Comparison of ENCODE assay signal across 21 mouse cellular contexts in genomic region chr4:114945021-114945420, GRCm38 (mm10). TPM values are rescaled to one million over a fixed set of nuclear protein-coding genes. Genes with fewer than 3 reads are reported as not detected.
DNase-seq lines count a peak whose midpoint lies in the region; ATAC-seq lines count a peak whose summit lies in the region.
"Had no signal": no experiment of that assay in that cellular context is flagged by ENCODE, and none has a peak within 500 bp of the region (broad histone marks: within the 10 kb centered on the region; RNA-seq: fewer than 3 reads in every experiment).

No protein-coding gene starts in this region.

- H3K27me3 ChIP-seq in midbrain, embryonic 13.5 days, result peaks cover 23% of the 10 kb centered on the region
- peaks cover 6% of the 10 kb centered on the region for H3K27me3 ChIP-seq in midbrain, embryonic 15.5 days (replicated peaks)
- peaks cover 20% of the 10 kb centered on the region for H3K27me3 ChIP-seq in embryonic facial prominence, embryonic 14.5 days (replicated peaks; ENCODE audit: control insufficient read depth, insufficient read depth, low read length)

- no peak overlapping the region for H3K27ac ChIP-seq in midbrain, embryonic 13.5 days
- no peak overlapping the region for H3K27ac ChIP-seq in midbrain, embryonic 15.5 days
- no peak overlapping the region for H3K27ac ChIP-seq in embryonic facial prominence, embryonic 14.5 days (replicated peaks; ENCODE audit: low read depth, low read length)
- H3K27ac ChIP-seq: heart, embryonic 13.5 days; hindbrain, embryonic 12.5 days; limb, embryonic 12.5 days had no signal

- WGBS in midbrain, embryonic 13.5 days, result 32% methylated on average over 5 of the region's 5 CpGs
- 30% methylated on average over 5 of the region's 5 CpGs for WGBS in midbrain, embryonic 15.5 days
- WGBS in embryonic facial prominence, embryonic 14.5 days, result 27% methylated on average over 5 of the region's 5 CpGs

- H3K36me3 ChIP-seq in midbrain, embryonic 13.5 days, result no peaks in the 10 kb centered on the region
- H3K36me3 ChIP-seq in midbrain, embryonic 15.5 days (replicated peaks), result no peaks in the 10 kb centered on the region
- H3K36me3 ChIP-seq in embryonic facial prominence, embryonic 14.5 days (ENCODE audit: control insufficient read depth, insufficient read depth, low read length), result no peaks in the 10 kb centered on the region
- H3K36me3 ChIP-seq: heart, embryonic 13.5 days; hindbrain, embryonic 12.5 days; limb, embryonic 12.5 days had no signal

- H3K9me3 ChIP-seq in midbrain, embryonic 13.5 days, result no peaks in the 10 kb centered on the region
- no peaks in the 10 kb centered on the region for H3K9me3 ChIP-seq in midbrain, embryonic 15.5 days
- H3K9me3 ChIP-seq in embryonic facial prominence, embryonic 14.5 days (ENCODE audit: control insufficient read depth, low read length), result no peaks in the 10 kb centered on the region
- H3K9me3 ChIP-seq: heart, embryonic 13.5 days; hindbrain, embryonic 12.5 days; limb, embryonic 12.5 days had no signal

- no peak overlapping the region for H3K4me3 ChIP-seq in midbrain, embryonic 13.5 days (replicated peaks)
- no peak overlapping the region for H3K4me3 ChIP-seq in midbrain, embryonic 15.5 days
- H3K4me3 ChIP-seq in embryonic facial prominence, embryonic 14.5 days (ENCODE audit: low read depth, low read length), result no peak overlapping the region
- H3K4me3 ChIP-seq: heart, embryonic 13.5 days; hindbrain, embryonic 12.5 days; limb, embryonic 12.5 days; myocyte had no signal

- intact Hi-C loops in heart, postnatal 36 days (cut with DNase I), result no loop called here

- peak; percentile 76 for DNase-seq in heart, adult 11 months
- DNase-seq in heart, postnatal 36 days, result no peak
- peak; percentile 25 to 46 for DNase-seq in adrenal gland, postnatal 36 days
- DNase-seq in embryonic facial prominence, embryonic 14.5 days (ENCODE audit: low spot score), result peak; percentile 33
- DNase-seq in c-Kit-positive CD71-positive TER-119-positive erythroid progenitor cells, embryonic 14.5 days (ENCODE audit: low spot score), result no peak
- DNase-seq: cerebellum, adult 18-20 months; kidney, adult 8-10 months; lung, adult 2 months; spleen, adult 18-20 months; thymus, postnatal 25 days had no signal

- ATAC-seq in midbrain, embryonic 13.5 days, result no peak
- no peak for ATAC-seq in midbrain, embryonic 15.5 days (replicated peaks)
- no peak for ATAC-seq in embryonic facial prominence, embryonic 14.5 days (ENCODE audit: low read depth)

- no peak overlapping the region for H3K4me2 ChIP-seq in midbrain, embryonic 13.5 days (replicated peaks)
- no peak overlapping the region for H3K4me2 ChIP-seq in midbrain, embryonic 15.5 days
- H3K4me2 ChIP-seq in embryonic facial prominence, embryonic 14.5 days (ENCODE audit: low read depth, low read length), result no peak overlapping the region
- H3K4me2 ChIP-seq: heart, embryonic 13.5 days; hindbrain, embryonic 12.5 days; limb, embryonic 12.5 days had no signal

- H3K9ac ChIP-seq in midbrain, embryonic 13.5 days (replicated peaks), result 0 out of 2 replicates have a peak overlapping the region, but pooled peaks have one; percentile 10
- H3K9ac ChIP-seq in midbrain, embryonic 15.5 days, result no peak overlapping the region
- H3K9ac ChIP-seq in embryonic facial prominence, embryonic 14.5 days (ENCODE audit: low read depth, low read length), result no peak overlapping the region
- H3K9ac ChIP-seq: heart, embryonic 13.5 days; hindbrain, embryonic 12.5 days; limb, embryonic 12.5 days had no signal

- H3K4me1 ChIP-seq in midbrain, embryonic 13.5 days (replicated peaks), result peaks cover 3% of the 10 kb centered on the region; the same call in 1 of the 2 replicates
- H3K4me1 ChIP-seq in midbrain, embryonic 15.5 days, result no peaks in the 10 kb centered on the region
- H3K4me1 ChIP-seq in embryonic facial prominence, embryonic 14.5 days (ENCODE audit: control insufficient read depth, insufficient read depth, low read length), result 0 out of 2 replicates have a peak, but pooled peaks cover 10% of the 10 kb centered on the region
- H3K4me1 ChIP-seq: heart, embryonic 13.5 days had no signal

RNA-seq across cellular contexts. Expression of gene Foxe3, which starts 19.2 kb away (rescaled TPM):
- not detected for total RNA-seq in heart, postnatal 36 days (2021)
- polyA plus RNA-seq in midbrain, embryonic 13.5 days (2015; fragmentation: Nextera tagmentation; extraction: Ambion mirVana), result not detected in 2 replicates
- 0.27 and 0.34 TPM in 2 replicates for polyA plus RNA-seq in midbrain, embryonic 15.5 days (2015; fragmentation: Nextera tagmentation; extraction: Ambion mirVana)
- total RNA-seq in adrenal gland, postnatal 36 days (2021), result not detected
- not detected in 2 replicates for polyA plus RNA-seq in embryonic facial prominence, embryonic 14.5 days (2014; fragmentation: Nextera tagmentation; extraction: Ambion mirVana)
- total RNA-seq: CH12.LX; gastrocnemius, adult 8-10 months; megakaryocyte progenitor cell, adult 5-6 weeks had no signal
- polyA plus RNA-seq: heart, embryonic 13.5 days; hindbrain, embryonic 12.5 days; large intestine, adult 2 months; limb, embryonic 12.5 days; lung, adult 2 months; myocyte; stomach, embryonic 16.5 days had no signal

RNA-seq across cellular contexts. Expression of gene Foxd2, which starts 36.3 kb away (rescaled TPM):
- total RNA-seq in heart, postnatal 36 days (2021), result under 1 TPM; 0.24 to 0.39 TPM
- 0.41 and 0.50 TPM in 2 replicates for polyA plus RNA-seq in midbrain, embryonic 13.5 days (2015; fragmentation: Nextera tagmentation; extraction: Ambion mirVana)
- polyA plus RNA-seq in midbrain, embryonic 15.5 days (2015; fragmentation: Nextera tagmentation; extraction: Ambion mirVana), result 0.46 and 0.88 TPM in 2 replicates
- total RNA-seq in adrenal gland, postnatal 36 days (2021), result 1 to 10 TPM; 1.4 to 1.7 TPM
- 0.81 and 1.3 TPM in 2 replicates for polyA plus RNA-seq in embryonic facial prominence, embryonic 14.5 days (2014; fragmentation: Nextera tagmentation; extraction: Ambion mirVana)
- polyA plus RNA-seq: stomach, embryonic 16.5 days had no signal

RNA-seq across cellular contexts. Expression of gene Cmpk1, which starts 42.0 kb away (rescaled TPM):
- 10 to 100 TPM; 36.1 to 37.7 TPM for total RNA-seq in heart, postnatal 36 days (2021)
- polyA plus RNA-seq in midbrain, embryonic 13.5 days (2015; fragmentation: Nextera tagmentation; extraction: Ambion mirVana), result 163 TPM in 2 replicates
- polyA plus RNA-seq in midbrain, embryonic 15.5 days (2015; fragmentation: Nextera tagmentation; extraction: Ambion mirVana), result 166 and 187 TPM in 2 replicates
- total RNA-seq in adrenal gland, postnatal 36 days (2021), result 100 to 1,000 TPM; 126 to 128 TPM
- 110 and 112 TPM in 2 replicates for polyA plus RNA-seq in embryonic facial prominence, embryonic 14.5 days (2014; fragmentation: Nextera tagmentation; extraction: Ambion mirVana)

RNA-seq across cellular contexts. Expression of gene Stil, which starts 54.9 kb away (rescaled TPM):
- under 1 TPM; 0.16 to 0.28 TPM for total RNA-seq in heart, postnatal 36 days (2021)
- polyA plus RNA-seq in midbrain, embryonic 13.5 days (2015; fragmentation: Nextera tagmentation; extraction: Ambion mirVana), result 4.7 and 5.7 TPM in 2 replicates
- polyA plus RNA-seq in midbrain, embryonic 15.5 days (2015; fragmentation: Nextera tagmentation; extraction: Ambion mirVana), result 1.8 and 2.6 TPM in 2 replicates
- under 1 TPM; 0.56 to 0.79 TPM for total RNA-seq in adrenal gland, postnatal 36 days (2021)
- polyA plus RNA-seq in embryonic facial prominence, embryonic 14.5 days (2014; fragmentation: Nextera tagmentation; extraction: Ambion mirVana), result 11.8 and 14.1 TPM in 2 replicates

Comparison
In these comparisons a context has a peak if more than half of its experiments do, and no peak if none do; other contexts are left out.
1. DNase-seq: peak in heart, adult 11 months (single experiment), adrenal gland, postnatal 36 days (2 of 2) and embryonic facial prominence, embryonic 14.5 days (single experiment); none in heart, postnatal 36 days (0 of 2) and c-Kit-positive CD71-positive TER-119-positive erythroid progenitor cells, embryonic 14.5 days (single experiment).